Mouse (Mus musculus) liver, embryonic 14.5 days (tissue): ENCODE data around the gene Ivns1abp.

Experiments used
- CTCF ChIP-seq: IDR thresholded peaks from 2 replicates; pipeline ENCODE4 v1.5.1; 2016; ENCODE audit warnings: antibody characterized with exemption, low read depth, control low read depth
- EP300 ChIP-seq: IDR thresholded peaks from 2 replicates; pipeline ENCODE4 v1.6.1; 2016; ENCODE audit warnings: antibody characterized with exemption, low read depth

GRCm38 (mm10) chr1:151345109-151345862 is 1.0 kb downstream of the Ivns1abp start:
- no peak for TF ChIP-seq EP300
- TF ChIP-seq CTCF = no peak
